In genomic region chr3:55529414-55529813, GRCm38 (mm10) we compare ENCODE assay signal across 27 mouse cellular contexts. TPM values are rescaled to one million over a fixed set of nuclear protein-coding genes. Genes with fewer than 3 reads are reported as not detected.
"Had no signal": no experiment of that assay in that cellular context is flagged by ENCODE, and none has a peak within 500 bp of the region (broad histone marks: within the 10 kb centered on the region; RNA-seq: fewer than 3 reads in every experiment).

No protein-coding gene starts in this region.

- DNase-seq: kidney, adult 2 months; kidney, postnatal 25 days; liver; lung, adult 18-20 months; lung, postnatal 10 days; lung, postnatal 36 days; right cerebral cortex, adult 18-20 months; right cerebral cortex, postnatal 14 days; right cerebral cortex, postnatal 4 days; thymus, postnatal 25 days had no signal

- H3K36me3 ChIP-seq: limb, embryonic 10.5 days; limb, embryonic 13.5 days; liver, embryonic 12.5 days; liver, embryonic 15.5 days; lung, embryonic 15.5 days; midbrain, embryonic 12.5 days; midbrain, embryonic 15.5 days; neural tube, embryonic 12.5 days; neural tube, embryonic 15.5 days had no signal

- H3K27me3 ChIP-seq: limb, embryonic 13.5 days; liver, embryonic 12.5 days; liver, embryonic 15.5 days; lung, embryonic 15.5 days; midbrain, embryonic 12.5 days; midbrain, embryonic 15.5 days; neural tube, embryonic 12.5 days; neural tube, embryonic 15.5 days had no signal

- H3K4me3 ChIP-seq: limb, embryonic 10.5 days; limb, embryonic 13.5 days; liver, embryonic 12.5 days; liver, embryonic 15.5 days; lung, embryonic 15.5 days; midbrain, embryonic 12.5 days; midbrain, embryonic 15.5 days; neural tube, embryonic 12.5 days; neural tube, embryonic 15.5 days had no signal

- H3K27ac ChIP-seq: kidney, postnatal 0 days; limb, embryonic 13.5 days; liver, embryonic 12.5 days; liver, embryonic 15.5 days; lung, embryonic 15.5 days; midbrain, embryonic 12.5 days; neural tube, embryonic 12.5 days had no signal

- H3K9me3 ChIP-seq: limb, embryonic 10.5 days; limb, embryonic 13.5 days; liver, embryonic 12.5 days; liver, embryonic 15.5 days; lung, embryonic 15.5 days; midbrain, embryonic 12.5 days; midbrain, embryonic 15.5 days; neural tube, embryonic 12.5 days; neural tube, embryonic 15.5 days had no signal

- H3K4me1 ChIP-seq: liver, embryonic 12.5 days; liver, embryonic 15.5 days had no signal

RNA-seq across cellular contexts. Expression of gene Gm21954, which starts 57.4 kb away (rescaled TPM):
- total RNA-seq: layer of hippocampus, postnatal 14 days; left cerebral cortex, postnatal 25 days; megakaryocyte-erythroid progenitor cell, adult 5-6 weeks had no signal
- polyA plus RNA-seq: kidney, adult 2 months; kidney, embryonic 14.5 days; kidney, postnatal 0 days; large intestine, adult 2 months; limb, embryonic 10.5 days; limb, embryonic 13.5 days; liver, embryonic 12.5 days; liver, embryonic 15.5 days; lung, embryonic 15.5 days; midbrain, embryonic 12.5 days; midbrain, embryonic 15.5 days; neural tube, embryonic 12.5 days; neural tube, embryonic 15.5 days; stomach, embryonic 14.5 days; thymus, postnatal 0 days had no signal
